Mouse (Mus musculus) kidney, postnatal 14 days (tissue): ENCODE measurements around the gene Shank1.

Source experiments
- DNase-seq: peaks from one replicate; pipeline ENCODE4 v3.0.0; 2022; ENCODE audit warnings: mixed read lengths

Shank1 gene

GRCm38 (mm10) chr7:44375207-44375606 lies 65.2 kb downstream of the Shank1 start:
- DNase-seq, result no peak

DNA sequence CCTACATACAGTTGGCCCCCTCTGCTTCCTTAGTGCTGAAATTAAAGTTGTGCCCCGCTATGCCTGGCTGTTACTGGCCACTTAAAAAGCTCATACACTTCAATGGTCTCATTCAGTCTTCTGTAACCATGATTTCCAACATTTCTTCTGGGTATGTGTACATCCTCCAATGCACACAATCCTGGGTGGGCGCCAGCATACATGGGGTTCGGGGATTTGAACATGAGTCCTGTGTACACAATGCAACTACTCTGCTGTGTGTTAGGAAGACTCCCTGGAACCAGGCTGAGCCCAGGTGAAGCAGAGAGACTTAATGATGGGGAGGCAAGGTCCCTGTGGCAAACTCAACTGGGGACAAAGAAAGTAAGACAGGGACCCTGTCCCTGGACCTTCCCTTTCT lies 65.7 kb downstream of the Shank1 start:
- no peak for DNase-seq

- peak; percentile 72 for DNase-seq
Observed at GRCm38 (mm10) chr7:44378290-44378689, 68.2 kb downstream of the Shank1 start.

DNA sequence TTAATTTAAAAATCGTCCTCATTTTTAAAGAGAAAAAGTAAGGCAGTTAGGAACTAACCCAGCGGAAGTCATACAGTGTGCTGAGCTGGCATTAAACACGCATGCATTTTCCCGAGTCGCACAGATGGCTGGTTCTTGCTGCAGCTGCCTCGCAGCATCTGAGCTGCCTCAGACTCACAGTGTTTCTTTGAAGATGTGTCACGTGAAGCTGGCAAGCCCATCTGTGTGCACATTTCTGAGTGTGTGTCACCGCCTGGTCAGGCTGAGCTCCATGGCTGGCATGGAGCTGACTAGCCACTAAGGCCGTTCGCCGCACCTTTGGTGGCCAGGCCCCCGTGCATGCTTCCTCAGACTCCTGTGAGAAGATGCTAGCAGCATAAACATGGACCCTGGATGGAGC lies 72.5 kb downstream of the Shank1 start:
- DNase-seq, result no peak

- peak; percentile 80 for DNase-seq
Observed at GRCm38 (mm10) chr7:44383980-44384715, 74.1 kb downstream of the Shank1 start, which contains the start of gene Syt3. Gene Syt3 (plus strand): TSS chr7:44384102.

DNA sequence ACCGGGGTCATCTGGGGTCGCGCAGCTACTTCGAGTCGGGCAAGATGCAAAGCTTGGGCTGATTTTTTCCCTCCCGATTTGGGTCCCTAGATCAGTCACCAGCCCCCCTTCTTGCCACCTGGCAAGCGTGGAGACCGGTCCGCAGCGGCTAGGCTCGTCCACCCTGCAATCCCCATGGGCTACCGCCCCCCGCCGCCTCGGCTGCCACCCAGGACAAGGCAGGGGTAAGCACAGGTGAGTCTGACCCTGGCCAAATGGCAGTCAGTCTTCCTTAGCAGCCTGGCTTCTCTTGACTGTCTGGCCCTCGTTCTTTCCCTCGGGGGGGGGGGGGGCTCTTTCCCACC lies 74.6 kb downstream of the Shank1 start:
- DNase-seq, result no peak

- DNase-seq, result no peak
Observed at GRCm38 (mm10) chr7:44385720-44386119, 75.7 kb downstream of the Shank1 start, which contains the start of gene 1700008O03Rik. Gene 1700008O03Rik (minus strand): TSS chr7:44385820.

DNA sequence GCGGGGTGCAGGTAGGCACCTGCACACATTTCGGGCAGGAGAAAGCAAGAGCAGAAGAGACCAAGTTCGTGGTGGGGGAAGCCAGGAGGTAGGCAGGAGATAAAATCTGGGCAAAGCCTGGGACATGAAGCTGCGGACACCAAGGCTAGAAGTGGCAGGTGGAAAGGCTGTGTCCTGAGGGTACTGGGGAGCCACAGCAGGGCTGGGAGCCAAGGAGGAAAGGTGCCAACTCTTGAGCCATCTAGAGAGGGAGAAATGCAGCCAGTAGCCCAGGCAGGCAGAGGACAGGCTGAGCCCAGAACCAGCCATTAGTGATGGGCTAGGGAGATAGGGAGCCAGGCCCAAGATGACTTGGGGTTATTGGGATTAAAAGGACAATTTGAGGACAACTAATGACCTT lies 81.8 kb downstream of the Shank1 start:
- no peak for DNase-seq

- DNase-seq, result no peak
Observed at GRCm38 (mm10) chr7:44392341-44392740, 82.3 kb downstream of the Shank1 start.

- no peak for DNase-seq
Observed at GRCm38 (mm10) chr7:44393284-44393683, 83.2 kb downstream of the Shank1 start.

DNA sequence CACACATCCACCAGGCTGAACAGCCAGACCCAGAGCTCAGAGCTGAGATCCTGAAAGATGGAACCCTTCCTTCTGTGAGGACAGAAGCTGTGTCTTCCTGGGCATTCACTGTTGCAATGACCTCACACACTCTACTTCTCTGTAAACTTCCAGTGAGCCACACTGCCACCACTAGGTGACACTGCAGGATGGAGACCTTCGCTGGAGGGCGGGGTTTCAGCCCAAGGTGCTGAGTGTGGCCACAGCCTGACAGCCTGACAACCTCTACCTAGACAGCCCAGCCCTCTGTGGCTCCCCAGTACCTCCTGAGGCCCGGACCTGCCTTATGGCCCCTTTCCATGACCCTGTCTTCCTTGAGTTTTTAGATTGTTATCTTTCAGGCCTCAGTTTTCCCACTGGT lies 88.5 kb downstream of the Shank1 start:
- DNase-seq, result peak; percentile 61

DNA sequence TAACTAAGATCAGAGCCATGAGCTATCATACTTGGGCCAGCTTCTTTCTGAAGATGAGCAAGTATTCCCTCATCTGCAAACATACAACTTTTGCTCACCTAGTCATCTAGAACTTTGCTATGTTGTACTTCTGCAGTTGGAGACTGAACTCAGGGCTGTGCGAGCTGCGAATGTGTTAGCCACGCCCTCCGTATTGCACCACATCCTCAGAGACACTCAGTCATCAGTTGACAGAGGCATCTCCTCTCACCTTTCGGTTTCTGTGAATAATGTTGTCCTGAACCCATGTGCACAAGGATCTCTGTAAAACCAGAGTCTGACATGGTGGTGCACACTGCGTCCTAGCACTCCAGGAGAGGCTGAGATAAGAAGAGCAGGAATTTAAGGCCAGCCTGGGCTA lies 91.6 kb downstream of the Shank1 start:
- no peak for DNase-seq

GRCm38 (mm10) chr7:44405346-44406014 lies 95.4 kb downstream of the Shank1 start:
- peak; percentile 94 for DNase-seq

DNA sequence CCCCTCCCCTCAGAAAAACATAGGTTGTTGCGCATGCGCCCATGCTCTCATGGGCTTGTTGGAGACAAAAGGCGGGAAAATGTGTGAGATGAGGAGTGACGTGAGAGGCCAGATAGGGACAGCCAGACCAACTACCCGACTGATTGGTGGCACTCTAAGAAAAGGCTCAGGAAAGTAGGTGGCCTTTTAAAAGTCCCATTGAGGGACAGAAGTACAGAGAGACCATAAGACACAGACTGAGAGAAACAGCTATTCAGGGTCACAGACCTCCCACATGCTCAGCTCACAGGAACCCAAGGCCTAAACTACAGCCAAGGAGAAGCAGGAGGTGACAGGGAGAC lies 95.9 kb downstream of the Shank1 start:
- no peak for DNase-seq
